Mouse (Mus musculus) MEL (cell line): ENCODE results near the gene Abhd11. TPM values are rescaled to one million over a fixed set of nuclear protein-coding genes. Genes with fewer than 3 reads are reported as not detected.

Experiments
- DNase-seq: peaks from one replicate; pipeline ENCODE4 v3.0.0; 2011; ENCODE audit warnings: low read depth, low spot score
- H3K27ac ChIP-seq: 2 replicates; pipeline ENCODE4 v1.5.1; 2012; ENCODE audit warnings: low read depth, mild to moderate bottlenecking, control low read depth, low read length, moderate library complexity; ENCODE audit not compliant: control insufficient read depth
- H3K27me3 ChIP-seq, 2 experiments: fragments of 150-350 bp in 1 of 2; sonication (generic) in 1 of 2; 2 replicates each; pipeline ENCODE4 v1.6.1; 2012; ENCODE audit warnings: low read length in 2 of 2, mild to moderate bottlenecking in 2 of 2, improper control_type of control experiment in 1 of 2, moderate library complexity in 1 of 2; ENCODE audit not compliant: insufficient read depth in 2 of 2, control insufficient read depth in 1 of 2
- H3K36me3 ChIP-seq, 2 experiments: 2 replicates each; pipeline ENCODE4 v1.6.1; 2012 to 2014; ENCODE audit warnings: low read length in 2 of 2, improper control_type of control experiment in 1 of 2, inconsistent platforms in 1 of 2, mild to moderate bottlenecking in 1 of 2; ENCODE audit not compliant: insufficient read depth in 2 of 2, control insufficient read depth in 1 of 2
- H3K4me1 ChIP-seq, 2 experiments: fragments of 150-350 bp in 1 of 2; sonication (generic) in 1 of 2; 2 replicates each; pipeline ENCODE4 v1.6.1; 2012; ENCODE audit warnings: low read length in 2 of 2, improper control_type of control experiment in 1 of 2, mild to moderate bottlenecking in 1 of 2; ENCODE audit not compliant: insufficient read depth in 2 of 2, control insufficient read depth in 1 of 2
- H3K4me3 ChIP-seq, 2 experiments: fragments of 150-350 bp in 1 of 2; sonication (generic) in 1 of 2; 2 replicates each; pipeline ENCODE4 v1.5.1; 2012; ENCODE audit warnings: low read depth in 2 of 2, low read length in 2 of 2, mild to moderate bottlenecking in 2 of 2, moderate library complexity in 2 of 2, control low read depth in 1 of 2, improper control_type of control experiment in 1 of 2; ENCODE audit not compliant: control insufficient read depth in 1 of 2, insufficient read depth in 1 of 2
- H3K79me2 ChIP-seq: 2 replicates; pipeline ENCODE4 v1.6.1; 2012; ENCODE audit warnings: mild to moderate bottlenecking, low read length, moderate library complexity; ENCODE audit not compliant: control insufficient read depth, poor library complexity, insufficient read depth
- H3K9ac ChIP-seq: 2 replicates; pipeline ENCODE4 v1.6.1; 2012; ENCODE audit warnings: low read depth, mild to moderate bottlenecking, control low read depth, low read length, moderate library complexity; ENCODE audit not compliant: control insufficient read depth, poor library complexity, severe bottlenecking
- H3K9me3 ChIP-seq: fragments of 150-350 bp; sonication (generic); replicated peaks from 2 replicates; pipeline ENCODE4 v1.6.1; 2012; ENCODE audit warnings: mild to moderate bottlenecking, low read length, improper control_type of control experiment, moderate library complexity; ENCODE audit not compliant: insufficient read depth
- CHD1 ChIP-seq: IDR thresholded peaks from 2 replicates; pipeline ENCODE4 v1.6.1; 2012; ENCODE audit warnings: low read depth, mild to moderate bottlenecking, inconsistent platforms, low read length, improper control_type of control experiment
- CHD2 ChIP-seq: IDR thresholded peaks from 2 replicates; pipeline ENCODE4 v1.6.1; 2011; ENCODE audit warnings: low read length, improper control_type of control experiment
- CTCF ChIP-seq, 3 experiments: IDR thresholded peaks in 2 of 3; conservative IDR thresholded peaks in 1 of 3; 2 replicates each; pipeline ENCODE4 v1.5.1; 2011 to 2012; ENCODE audit warnings: low read length in 3 of 3, low read depth in 2 of 3, mild to moderate bottlenecking in 2 of 3, improper control_type of control experiment in 1 of 3, inconsistent platforms in 1 of 3, mixed read lengths in 1 of 3, moderate library complexity in 1 of 3; ENCODE audit not compliant: control insufficient read depth in 1 of 3, insufficient read depth in 1 of 3, poor library complexity in 1 of 3, severe bottlenecking in 1 of 3
- EP300 ChIP-seq, 2 experiments: IDR thresholded peaks; 2 replicates each; pipeline ENCODE4 v1.6.1; 2011; ENCODE audit warnings: improper control_type of control experiment in 2 of 2, low read length in 2 of 2, low read depth in 1 of 2, mild to moderate bottlenecking in 1 of 2
- GABPA ChIP-seq: IDR thresholded peaks from 2 replicates; pipeline ENCODE4 v1.6.1; 2012; ENCODE audit warnings: low read depth, mild to moderate bottlenecking, inconsistent platforms, low read length, improper control_type of control experiment, moderate library complexity
- GATA1 ChIP-seq: IDR thresholded peaks from 2 replicates; pipeline ENCODE4 v1.6.1; 2011; ENCODE audit warnings: low read depth, low read length, improper control_type of control experiment
- MAX ChIP-seq: IDR thresholded peaks from 2 replicates; pipeline ENCODE4 v1.6.1; 2011; ENCODE audit warnings: low read length, improper control_type of control experiment
- MAZ ChIP-seq: IDR thresholded peaks from 2 replicates; pipeline ENCODE4 v1.6.1; 2012; ENCODE audit warnings: low read depth, mild to moderate bottlenecking, inconsistent platforms, low read length, improper control_type of control experiment
- MEF2A ChIP-seq: IDR thresholded peaks from 2 replicates; pipeline ENCODE4 v1.6.1; 2014; ENCODE audit warnings: low read depth, mild to moderate bottlenecking, inconsistent platforms, low read length, improper control_type of control experiment; ENCODE audit not compliant: poor library complexity, insufficient replicate concordance, severe bottlenecking; ENCODE audit errors: extremely low read depth
- MXI1 ChIP-seq: IDR thresholded peaks from 2 replicates; pipeline ENCODE4 v1.6.1; 2011; ENCODE audit warnings: mild to moderate bottlenecking, low read depth, low read length, improper control_type of control experiment
- MYB ChIP-seq: IDR thresholded peaks from 2 replicates; pipeline ENCODE4 v1.6.1; 2011; ENCODE audit warnings: mild to moderate bottlenecking, low read depth, low read length, improper control_type of control experiment
- MYC ChIP-seq: IDR thresholded peaks from 2 replicates; pipeline ENCODE4 v1.6.1; 2011; ENCODE audit warnings: low read depth, mild to moderate bottlenecking, low read length, improper control_type of control experiment, moderate library complexity
- POLR2AphosphoS2 ChIP-seq: IDR thresholded peaks from 2 replicates; pipeline ENCODE4 v1.6.1; 2011; ENCODE audit warnings: low read length, improper control_type of control experiment
- RCOR1 ChIP-seq: IDR thresholded peaks from 2 replicates; pipeline ENCODE4 v1.6.1; 2012; ENCODE audit warnings: low read depth, mild to moderate bottlenecking, inconsistent platforms, low read length, improper control_type of control experiment
- TAL1 ChIP-seq: IDR thresholded peaks from 2 replicates; pipeline ENCODE4 v1.6.1; 2012; ENCODE audit warnings: mild to moderate bottlenecking, inconsistent platforms, low read length, moderate library complexity, mixed read lengths
- TCF12 ChIP-seq: IDR thresholded peaks from 2 replicates; pipeline ENCODE4 v1.6.1; 2014; ENCODE audit warnings: low read depth, mild to moderate bottlenecking, inconsistent platforms, low read length, improper control_type of control experiment, moderate library complexity
- ZKSCAN1 ChIP-seq: IDR thresholded peaks from 2 replicates; pipeline ENCODE4 v1.6.1; 2012; ENCODE audit warnings: low read depth, mild to moderate bottlenecking, inconsistent platforms, low read length, improper control_type of control experiment, moderate library complexity
- ZNF384 ChIP-seq: IDR thresholded peaks from 2 replicates; pipeline ENCODE4 v1.6.1; 2012; ENCODE audit warnings: low read depth, mild to moderate bottlenecking, inconsistent platforms, low read length, improper control_type of control experiment
- polyA plus RNA-seq, 2 experiments: library from polyadenylated mRNA; stranded (reverse) in 1 of 2; unstranded in 1 of 2; fragments of >175 nt in 1 of 2; fragments of >200 nt in 1 of 2; gene quantifications; 2 replicates each; pipeline versions ENCODE4 v1.2.1 to v1.2.4; 2012; ENCODE audit warnings: low replicate concordance in 2 of 2, low read depth in 1 of 2; ENCODE audit not compliant: insufficient read length in 2 of 2, insufficient read depth in 1 of 2, missing spikeins in 1 of 2
- total RNA-seq: library from RNA; depleted of rRNA; stranded (reverse); fragments of 300-350 nt; gene quantifications from 2 replicates; pipeline ENCODE4 v1.2.3, GENCODE M21; 2012

Abhd11 gene
- total and polyA plus RNA-seq, 3 experiments, result 51.7 to 55.9 TPM; not detected in 1

- DNase-seq, result peak; percentile 47
- Histone ChIP-seq H3K9ac (no peak overlapping the region), H3K27ac (peak overlapping the region; percentile 18; the same call in 1 of the 2 replicates), H3K36me3 (peaks cover 0 to 30% of the 10 kb centered on the region in 2 experiments; a peak in 2 of 4 replicates), H3K79me2 (0 out of 2 replicates have a peak, but pooled peaks cover 2% of the 10 kb centered on the region), H3K4me3 (no peak overlapping the region), H3K27me3 (no peaks in the 10 kb centered on the region), H3K4me1 (peaks cover 13 to 43% of the 10 kb centered on the region in 2 experiments)
- TF ChIP-seq GABPA (no peak), MAX (0 out of 2 replicates have a peak, but pooled peaks have one; percentile 19), EP300 (IDR thresholded peaks at IDR 0.05; ENCODE audit: low read depth in 1 of 2, low read length in 2 of 2) (peak in 1 of 2 experiments; percentile 77; a peak in 2 of 4 replicates), CTCF (IDR thresholded peaks at IDR 0.05 in 2 of 3, conservative IDR thresholded peaks at IDR 0.05 in 1 of 3; ENCODE audit: control insufficient read depth in 1 of 3, insufficient read depth in 1 of 3, low read depth in 2 of 3, low read length in 3 of 3, poor library complexity in 1 of 3, severe bottlenecking in 1 of 3) (no peak), ZNF384 (no peak), CHD1 (no peak), MXI1 (no peak), MYB (peak; percentile 63), POLR2AphosphoS2 (no peak), TAL1 (peak; percentile 27; the same call in 1 of the 2 replicates), CHD2 (no peak), TCF12 (peak; percentile 34; the same call in 1 of the 2 replicates), GATA1 (peak; percentile 46; the same call in 1 of the 2 replicates), MYC (0 out of 2 replicates have a peak, but pooled peaks have one; percentile 17), MEF2A (no peak), MAZ (no peak), ZKSCAN1 (no peak)
- TF ChIP-seq, all 39 proteins: peak for 7
- H3K9me3 ChIP-seq, result no peaks in the 10 kb centered on the region
Measured at GRCm38 (mm10) chr5:134977837-134978236, 31.1 kb upstream of the Abhd11 start.

GRCm38 (mm10) chr5:134981149-134981548 is 27.8 kb upstream of the Abhd11 start:
- H3K9ac ChIP-seq, result no peak overlapping the region
- no peaks in the 10 kb centered on the region for H3K9me3 ChIP-seq
- H3K36me3 ChIP-seq, result peaks cover 0 to 18% of the 10 kb centered on the region in 2 experiments; a peak in 2 of 4 replicates
- peaks cover 0 to 5% of the 10 kb centered on the region in 2 experiments; a peak in 2 of 4 replicates for H3K27me3 ChIP-seq
- H3K27ac ChIP-seq, result no peak overlapping the region
- H3K4me1 ChIP-seq, result peaks cover 6 to 28% of the 10 kb centered on the region in 2 experiments
- H3K79me2 ChIP-seq, result no peaks in the 10 kb centered on the region
- no peak overlapping the region for H3K4me3 ChIP-seq
- no peak for DNase-seq
- TF ChIP-seq RCOR1 (no peak), MYB (no peak)
